ENCODE assay signal across 23 mouse cellular contexts in genomic region chr16:11910801-11911200, GRCm38 (mm10).
"Had no signal": no experiment of that assay in that cellular context is flagged by ENCODE, and none has a peak within 500 bp of the region (broad histone marks: within the 10 kb centered on the region; RNA-seq: fewer than 3 reads in every experiment).

No protein-coding gene starts in this region.

- H3K4me2 ChIP-seq: lung, embryonic 15.5 days; midbrain, embryonic 12.5 days; neural tube, embryonic 13.5 days; neural tube, embryonic 15.5 days; stomach, embryonic 15.5 days had no signal

- H3K27ac ChIP-seq: lung, embryonic 15.5 days; macrophage; midbrain, embryonic 12.5 days; neural tube, embryonic 13.5 days; neural tube, embryonic 15.5 days; stomach, embryonic 15.5 days; stomach, postnatal 0 days had no signal

- H3K9ac ChIP-seq: liver, postnatal 0 days; lung, embryonic 15.5 days; midbrain, embryonic 12.5 days; neural tube, embryonic 13.5 days; neural tube, embryonic 15.5 days; stomach, embryonic 15.5 days had no signal

- H3K4me3 ChIP-seq: lung, embryonic 15.5 days; megakaryocyte, embryonic 14.5 days; midbrain, embryonic 12.5 days; myocyte; neural tube, embryonic 13.5 days; neural tube, embryonic 15.5 days; stomach, embryonic 15.5 days had no signal

- H3K36me3 ChIP-seq: lung, embryonic 15.5 days; midbrain, embryonic 12.5 days; neural tube, embryonic 13.5 days; neural tube, embryonic 15.5 days; stomach, embryonic 15.5 days had no signal

- ATAC-seq: liver, postnatal 0 days; lung, postnatal 0 days; midbrain, embryonic 16.5 days had no signal

- H3K27me3 ChIP-seq: lung, embryonic 15.5 days; neural tube, embryonic 13.5 days; neural tube, embryonic 15.5 days; stomach, embryonic 15.5 days had no signal

- H3K9me3 ChIP-seq: lung, embryonic 15.5 days; megakaryocyte, embryonic 14.5 days; midbrain, embryonic 12.5 days; neural tube, embryonic 13.5 days; neural tube, embryonic 15.5 days; stomach, embryonic 15.5 days had no signal

- DNase-seq: liver, postnatal 0 days; lung, adult 2 months; lung, postnatal 14 days; lung, postnatal 36 days; midbrain, embryonic 14.5 days; retina, postnatal 1 day; right cerebral cortex, adult 18-20 months; right cerebral cortex, postnatal 25 days; right cerebral cortex, postnatal 4 days; thymus, adult 2 months; thymus, postnatal 25 days; thymus, postnatal 4 days had no signal
